Mouse (Mus musculus) testis, adult 2 months (tissue): Measurements from ENCODE around the gene Ptpdc1. TPM values are rescaled to one million over a fixed set of nuclear protein-coding genes. Genes with fewer than 3 reads are reported as not detected.

Source experiments
- H3K27ac ChIP-seq: fragments of 200-500 bp; 2 replicates; pipeline ENCODE4 v1.5.1; 2012; ENCODE audit warnings: low read depth, low read length; ENCODE audit not compliant: control insufficient read depth, insufficient read depth
- H3K27me3 ChIP-seq: fragments of 200-500 bp; 2 replicates; pipeline ENCODE4 v1.6.1; 2012; ENCODE audit warnings: mild to moderate bottlenecking, low read length, moderate library complexity; ENCODE audit not compliant: control insufficient read depth, insufficient read depth
- H3K36me3 ChIP-seq: fragments of 200-500 bp; 2 replicates; pipeline ENCODE4 v1.6.1; 2012; ENCODE audit warnings: mild to moderate bottlenecking, low read length; ENCODE audit not compliant: control insufficient read depth, insufficient read depth
- H3K4me1 ChIP-seq: fragments of 200-500 bp; 2 replicates; pipeline ENCODE4 v1.6.1; 2012; ENCODE audit warnings: low read length; ENCODE audit not compliant: control insufficient read depth, insufficient read depth
- H3K4me3 ChIP-seq: fragments of 200-500 bp; 2 replicates; pipeline ENCODE4 v1.5.1; 2012; ENCODE audit warnings: low read depth, mild to moderate bottlenecking, low read length, moderate library complexity, mixed read lengths; ENCODE audit not compliant: control insufficient read depth
- CTCF ChIP-seq: fragments of 200-500 bp; IDR thresholded peaks from 2 replicates; pipeline ENCODE4 v1.5.1; 2012; ENCODE audit warnings: low read depth, mild to moderate bottlenecking, inconsistent platforms, low read length, moderate library complexity; ENCODE audit not compliant: control insufficient read depth, insufficient read depth, insufficient replicate concordance
- POLR2A ChIP-seq: fragments of 200-500 bp; IDR thresholded peaks from 2 replicates; pipeline ENCODE4 v1.6.1; 2012; ENCODE audit warnings: low read depth, mild to moderate bottlenecking, inconsistent platforms, low read length, moderate library complexity; ENCODE audit not compliant: control insufficient read depth
- polyA plus RNA-seq: library from polyadenylated mRNA; depleted of rRNA; stranded (reverse); fragments of >200 nt; gene quantifications from 2 replicates; pipeline ENCODE4 v1.2.3, GENCODE M21; 2012

Ptpdc1 gene
- polyA plus RNA-seq, 1 experiment, result 38.7 TPM

DNA sequence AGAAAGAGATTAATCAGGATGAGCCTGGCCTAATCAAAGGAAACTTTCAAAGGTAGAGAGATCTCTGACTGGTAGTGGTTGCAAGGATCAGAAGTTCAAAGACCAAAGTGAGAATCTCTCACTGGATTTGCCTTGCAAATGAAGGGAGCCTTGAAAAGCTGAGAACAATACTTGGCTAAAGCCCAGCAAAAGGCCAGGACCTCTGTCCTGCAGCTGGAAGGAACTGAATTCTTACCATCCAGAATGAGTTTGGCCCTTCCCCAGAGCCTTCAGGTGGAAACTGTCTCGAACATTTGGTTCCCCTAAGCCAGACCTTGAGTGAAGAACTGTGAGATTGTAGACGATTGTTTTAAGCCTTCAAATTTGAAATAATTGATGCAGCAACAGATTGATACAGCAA lies 12.2 kb upstream of the Ptpdc1 start:
- TF ChIP-seq CTCF (no peak), POLR2A (no peak)
- Histone ChIP-seq H3K4me3 (no peak overlapping the region), H3K27me3 (no peaks in the 10 kb centered on the region), H3K4me1 (no peaks in the 10 kb centered on the region), H3K27ac (no peak overlapping the region), H3K36me3 (no peaks in the 10 kb centered on the region)

- no peaks in the 10 kb centered on the region for H3K4me1 ChIP-seq
- no peak for TF ChIP-seq POLR2A
- no peak for TF ChIP-seq CTCF
- no peak overlapping the region for H3K4me3 ChIP-seq
- no peaks in the 10 kb centered on the region for H3K36me3 ChIP-seq
- H3K27ac ChIP-seq, result no peak overlapping the region
- H3K27me3 ChIP-seq, result no peaks in the 10 kb centered on the region
These were observed 6.2 kb upstream of the Ptpdc1 start for GRCm38 (mm10) chr13:48631691-48632090.

- no peak for TF ChIP-seq POLR2A
- TF ChIP-seq CTCF, result no peak
- Histone ChIP-seq H3K27ac (peak overlapping the region; percentile 94), H3K27me3 (no peaks in the 10 kb centered on the region), H3K4me3 (peak overlapping the region; percentile 89), H3K4me1 (peaks cover 3% of the 10 kb centered on the region; the same call in 1 of the 2 replicates), H3K36me3 (no peaks in the 10 kb centered on the region)
These were observed 481 bp downstream of the Ptpdc1 start for GRCm38 (mm10) chr13:48624968-48625398.

DNA sequence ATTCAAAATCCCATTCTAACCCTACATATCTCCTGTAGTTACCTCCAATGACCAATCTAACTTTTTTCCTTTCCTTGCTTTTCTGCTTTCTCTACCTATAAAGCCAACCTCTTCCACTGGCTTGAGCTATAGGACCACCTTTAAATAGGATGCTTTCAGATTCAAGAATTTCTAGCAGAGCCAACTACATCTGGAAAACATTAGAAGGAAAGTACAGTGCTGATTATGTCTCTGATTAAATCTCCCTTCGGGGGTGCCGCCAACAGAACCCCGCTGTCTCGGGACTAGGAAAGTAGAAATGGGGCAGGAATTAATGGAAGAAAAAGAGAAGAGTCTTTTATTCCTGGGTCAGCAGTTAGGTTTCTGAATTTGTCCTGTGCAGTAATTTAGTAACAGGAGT lies 6.6 kb downstream of the Ptpdc1 start:
- Histone ChIP-seq H3K27me3 (no peaks in the 10 kb centered on the region), H3K4me1 (no peaks in the 10 kb centered on the region), H3K27ac (no peak overlapping the region), H3K4me3 (no peak overlapping the region), H3K36me3 (peaks cover 1% of the 10 kb centered on the region; the same call in 1 of the 2 replicates)
- TF ChIP-seq POLR2A, result no peak
- TF ChIP-seq CTCF, result no peak

DNA sequence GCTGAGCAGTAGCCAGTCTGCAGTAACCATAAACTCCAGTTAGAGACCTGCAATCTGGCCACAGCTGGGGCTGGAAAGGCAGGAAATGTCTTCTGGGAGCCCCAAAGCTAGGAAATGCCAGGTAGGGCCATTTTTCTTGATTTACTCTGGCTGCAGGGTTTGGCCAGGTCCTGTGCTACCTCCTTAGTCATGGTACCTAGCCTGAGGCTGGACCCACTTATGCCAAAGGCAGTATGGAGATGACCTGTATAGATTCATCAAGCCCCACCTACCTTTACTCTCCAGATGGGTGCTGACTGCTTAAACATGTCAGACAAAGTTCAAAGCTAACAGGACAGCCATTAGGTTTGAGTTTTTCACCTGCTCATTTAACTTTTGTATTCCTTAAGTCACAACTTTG lies 7.7 kb downstream of the Ptpdc1 start:
- Histone ChIP-seq H3K4me3 (no peak overlapping the region), H3K4me1 (no peaks in the 10 kb centered on the region), H3K27me3 (no peaks in the 10 kb centered on the region), H3K36me3 (peaks cover 1% of the 10 kb centered on the region; the same call in 1 of the 2 replicates), H3K27ac (no peak overlapping the region)
- no peak for TF ChIP-seq POLR2A
- TF ChIP-seq CTCF, result no peak

GRCm38 (mm10) chr13:48614525-48614924 lies 10.9 kb downstream of the Ptpdc1 start:
- TF ChIP-seq CTCF (no peak), POLR2A (no peak)
- no peaks in the 10 kb centered on the region for H3K4me1 ChIP-seq
- no peak overlapping the region for H3K4me3 ChIP-seq
- peaks cover 1% of the 10 kb centered on the region; the same call in 1 of the 2 replicates for H3K36me3 ChIP-seq
- H3K27me3 ChIP-seq, result no peaks in the 10 kb centered on the region
- no peak overlapping the region for H3K27ac ChIP-seq

DNA sequence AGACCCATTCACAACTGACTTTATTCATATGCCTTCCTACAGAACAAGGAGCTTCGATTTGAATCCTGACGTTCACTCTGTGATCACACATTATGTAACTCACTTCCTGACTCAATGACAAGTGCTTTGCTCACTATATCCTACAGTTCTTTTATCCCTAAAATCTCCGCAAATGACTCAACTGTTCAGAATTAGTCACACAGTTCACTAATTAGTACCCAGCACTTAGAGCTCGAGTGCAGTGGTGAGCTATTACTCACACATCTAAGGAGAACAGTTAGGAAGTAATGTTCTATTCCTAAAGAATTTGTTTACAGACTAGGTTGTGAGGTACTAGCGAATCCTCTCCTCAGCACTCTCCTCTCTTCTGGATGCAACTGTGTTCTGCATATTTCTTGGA lies 16.4 kb downstream of the Ptpdc1 start:
- no peak overlapping the region for H3K27ac ChIP-seq
- H3K4me3 ChIP-seq, result no peak overlapping the region

DNA sequence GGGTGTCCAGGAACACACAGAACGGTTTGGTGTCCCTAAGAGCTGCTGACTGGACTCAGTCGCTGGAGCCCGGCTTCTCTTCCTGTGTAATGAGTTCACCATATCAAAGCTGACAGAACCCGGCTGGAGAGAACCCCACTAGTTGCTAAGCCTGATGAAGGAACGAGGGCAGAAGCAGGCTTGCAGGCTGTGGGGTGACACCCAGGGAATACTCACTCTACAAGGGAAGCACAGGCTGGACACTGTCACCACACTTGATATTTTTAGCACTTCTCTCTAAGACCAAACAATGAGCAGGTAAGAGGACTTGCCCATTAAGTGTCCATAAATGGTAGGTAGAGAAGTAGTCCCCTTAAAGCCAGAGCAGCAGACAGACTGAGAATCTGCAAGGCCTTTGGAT lies 20.9 kb downstream of the Ptpdc1 start:
- TF ChIP-seq CTCF (no peak), POLR2A (no peak)
- Histone ChIP-seq H3K36me3 (peaks cover 3% of the 10 kb centered on the region), H3K4me1 (no peaks in the 10 kb centered on the region), H3K4me3 (no peak overlapping the region), H3K27me3 (no peaks in the 10 kb centered on the region), H3K27ac (no peak overlapping the region)

More for the DNA sequence above, 16.4 kb downstream of the Ptpdc1 start:
- Histone ChIP-seq H3K4me1 (no peaks in the 10 kb centered on the region), H3K36me3 (peaks cover 1% of the 10 kb centered on the region), H3K27me3 (no peaks in the 10 kb centered on the region)
- TF ChIP-seq CTCF (no peak), POLR2A (no peak)
